Mouse (Mus musculus) heart, postnatal 0 days (tissue): ENCODE results near the gene Rps6kb1.

Experiments
- CTCF ChIP-seq: IDR thresholded peaks from 2 replicates; pipeline ENCODE4 v1.5.1; 2016; ENCODE audit warnings: antibody characterized with exemption, control low read depth, low read depth
- EP300 ChIP-seq: IDR thresholded peaks from 2 replicates; pipeline ENCODE4 v1.6.1; 2016; ENCODE audit warnings: antibody characterized with exemption, low read depth

- TF ChIP-seq CTCF (no peak), EP300 (no peak)
Measured at GRCm38 (mm10) chr11:86500795-86501194, 43.8 kb downstream of the Rps6kb1 start.
